Mouse (Mus musculus): ENCODE measurements around the gene Col1a1.
A peak's percentile ranks its signal among the peaks of the same experiment; 100 is the strongest.

Col1a1 gene

GRCm38 (mm10) chr11:94936045-94936444 is at the start of gene Col1a1:
Gene Col1a1 (plus strand): TSS chr11:94936224.
- DNase-seq (ENCODE audit: low read depth, low spot score): peak; percentile 46

- DNase-seq (ENCODE audit: low read depth, low spot score): no peak
Measured at GRCm38 (mm10) chr11:94891155-94891554, 44.9 kb upstream of the Col1a1 start.

GRCm38 (mm10) chr11:94896753-94897376 is 39.2 kb upstream of the Col1a1 start:
- no peak for DNase-seq (ENCODE audit: low read depth, low spot score)

GRCm38 (mm10) chr11:94901231-94901630 is 34.8 kb upstream of the Col1a1 start:
- DNase-seq (ENCODE audit: low read depth, low spot score): no peak

GRCm38 (mm10) chr11:94904306-94904705 is 31.7 kb upstream of the Col1a1 start:
- DNase-seq (ENCODE audit: low read depth, low spot score): no peak

GRCm38 (mm10) chr11:94910971-94911370 is 25.1 kb upstream of the Col1a1 start:
- no peak for DNase-seq (ENCODE audit: low read depth, low spot score)

GRCm38 (mm10) chr11:94912568-94912967 is 23.5 kb upstream of the Col1a1 start:
- no peak for DNase-seq (ENCODE audit: low read depth, low spot score)

GRCm38 (mm10) chr11:94913302-94914090 is 22.5 kb upstream of the Col1a1 start:
- no peak for DNase-seq (ENCODE audit: low read depth, low spot score)

- DNase-seq (ENCODE audit: low read depth, low spot score): no peak
Measured at GRCm38 (mm10) chr11:94915675-94916403, 20.2 kb upstream of the Col1a1 start.

- DNase-seq (ENCODE audit: low read depth, low spot score): peak; percentile 37
Measured at GRCm38 (mm10) chr11:94916477-94916876, 19.5 kb upstream of the Col1a1 start.

- DNase-seq (ENCODE audit: low read depth, low spot score): no peak
Measured at GRCm38 (mm10) chr11:94917717-94918116, 18.3 kb upstream of the Col1a1 start.

- peak; percentile 38 for DNase-seq (ENCODE audit: low read depth, low spot score)
Measured at GRCm38 (mm10) chr11:94920996-94921401, 15.0 kb upstream of the Col1a1 start.

GRCm38 (mm10) chr11:94924977-94925376 is 11.0 kb upstream of the Col1a1 start:
- DNase-seq (ENCODE audit: low read depth, low spot score): no peak

GRCm38 (mm10) chr11:94926431-94926830 is 9.6 kb upstream of the Col1a1 start:
- DNase-seq (ENCODE audit: low read depth, low spot score): no peak

GRCm38 (mm10) chr11:94927771-94928291 is 8.2 kb upstream of the Col1a1 start:
- no peak for DNase-seq (ENCODE audit: low read depth, low spot score)

GRCm38 (mm10) chr11:94928820-94929219 is 7.2 kb upstream of the Col1a1 start:
- peak; percentile 92 for DNase-seq (ENCODE audit: low read depth, low spot score)

- DNase-seq (ENCODE audit: low read depth, low spot score): peak; percentile 23
Measured at GRCm38 (mm10) chr11:94929599-94929998, 6.4 kb upstream of the Col1a1 start.

- DNase-seq (ENCODE audit: low read depth, low spot score): peak; percentile 30
Measured at GRCm38 (mm10) chr11:94930151-94930550, 5.9 kb upstream of the Col1a1 start.

- DNase-seq (ENCODE audit: low read depth, low spot score): peak; percentile 54
Measured at GRCm38 (mm10) chr11:94933584-94933983, 2.4 kb upstream of the Col1a1 start.

- no peak for DNase-seq (ENCODE audit: low read depth, low spot score)
Measured at GRCm38 (mm10) chr11:94934526-94934925, 1.5 kb upstream of the Col1a1 start.

GRCm38 (mm10) chr11:94936851-94937295 is 849 bp downstream of the Col1a1 start:
- DNase-seq (ENCODE audit: low read depth, low spot score): peak; percentile 93

- DNase-seq (ENCODE audit: low read depth, low spot score): no peak
Measured at GRCm38 (mm10) chr11:94937335-94937781, 1.3 kb downstream of the Col1a1 start.
